Mouse (Mus musculus) testis, postnatal 10 days (tissue): ENCODE measurements at regions not wholly inside any gene's neighbourhood (a gene's known extent, or its start where the extent isn't known, plus 50 kb on each side); places are given as distances from the start of the nearest gene placed in this dataset.

Experiments
- DNase-seq: peaks from one replicate; pipeline ENCODE4 v3.0.0; 2021; ENCODE audit warnings: low spot score

DNA sequence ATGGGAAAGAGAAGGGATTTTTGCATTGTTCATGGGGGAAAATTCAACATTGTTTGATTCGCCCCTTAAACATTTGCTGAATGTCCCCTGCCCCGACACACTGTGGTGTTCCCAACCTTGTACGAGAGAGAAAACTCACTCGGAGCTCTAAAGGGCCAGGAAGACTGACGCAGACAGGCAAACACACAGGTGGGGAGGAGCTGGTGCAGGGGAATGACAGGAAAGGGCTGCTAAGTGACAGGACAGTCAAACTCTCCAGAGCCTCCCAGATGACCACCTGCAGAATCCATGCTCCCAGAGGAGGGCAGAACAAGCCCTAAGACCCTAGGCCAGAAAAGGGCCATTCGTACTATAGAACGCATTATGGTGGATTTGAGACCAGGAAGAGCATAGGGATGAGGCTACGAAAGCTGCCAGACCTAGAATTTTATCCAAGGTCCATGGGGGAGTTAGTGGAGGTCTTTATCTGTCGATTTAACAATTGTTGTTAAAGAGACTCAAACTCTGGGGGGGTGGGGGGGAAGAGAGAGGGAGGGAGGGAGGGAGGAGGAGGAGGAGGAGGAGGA is 94.6 kb upstream of the Pabpc6 start:
- DNase-seq = no peak

- no peak for DNase-seq
Measured at GRCm38 (mm10) chr17:9763110-9763509, 93.6 kb upstream of the Pabpc6 start.

DNA sequence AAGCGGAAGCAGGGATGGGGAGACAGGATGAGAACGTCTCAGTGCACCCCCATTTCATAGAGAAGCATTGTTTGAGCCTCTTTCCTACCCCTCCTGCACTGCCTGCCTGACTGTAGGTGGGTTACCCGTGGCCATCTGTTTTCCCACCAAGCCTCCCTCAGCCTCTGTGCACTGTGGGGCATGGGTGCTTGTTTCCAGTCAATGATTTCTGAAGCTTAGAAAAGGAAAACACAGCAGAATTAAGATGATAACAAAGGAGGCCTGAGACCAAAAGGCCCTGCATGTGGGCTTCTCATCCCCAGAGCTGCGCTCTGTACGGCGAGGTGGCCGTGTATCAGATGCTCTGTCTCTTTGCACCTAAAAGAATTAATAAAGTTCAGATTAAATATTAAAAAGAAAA is 92.9 kb upstream of the Pabpc6 start:
- DNase-seq = no peak

- no peak for DNase-seq
Measured at GRCm38 (mm10) chr17:9760706-9761059, 91.2 kb upstream of the Pabpc6 start.

DNA sequence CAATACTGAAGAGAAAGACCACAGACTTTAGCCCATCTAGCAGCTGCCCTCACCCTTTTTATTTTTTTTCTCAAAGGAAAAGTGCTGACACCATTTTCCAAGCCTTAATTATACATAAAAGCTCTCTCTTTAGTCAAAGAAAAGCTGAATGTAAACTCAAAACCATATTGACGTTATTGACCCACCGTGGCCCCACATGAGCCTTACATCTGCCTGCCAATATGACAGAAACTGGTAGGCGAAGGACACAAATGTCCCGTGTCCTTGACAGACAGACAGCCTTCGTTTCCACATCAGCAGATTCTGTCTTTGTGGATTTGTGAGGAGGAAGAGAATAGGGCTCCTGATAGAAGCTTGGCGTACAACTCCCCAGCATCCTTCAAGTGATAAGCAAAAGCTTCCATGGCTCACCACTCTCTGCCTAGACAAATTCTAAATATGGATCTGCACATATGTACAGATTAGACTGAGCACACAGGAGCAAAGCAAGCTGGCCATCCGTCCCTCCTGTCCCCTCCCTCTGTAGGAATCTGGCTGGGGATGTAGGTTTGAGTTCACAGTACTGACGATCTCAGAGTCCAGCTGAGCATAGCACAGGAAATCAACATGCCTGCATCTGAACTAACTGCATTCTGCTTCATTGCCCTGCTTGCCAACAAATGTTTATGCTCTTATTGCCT is 90.6 kb upstream of the Pabpc6 start:
- no peak for DNase-seq

DNA sequence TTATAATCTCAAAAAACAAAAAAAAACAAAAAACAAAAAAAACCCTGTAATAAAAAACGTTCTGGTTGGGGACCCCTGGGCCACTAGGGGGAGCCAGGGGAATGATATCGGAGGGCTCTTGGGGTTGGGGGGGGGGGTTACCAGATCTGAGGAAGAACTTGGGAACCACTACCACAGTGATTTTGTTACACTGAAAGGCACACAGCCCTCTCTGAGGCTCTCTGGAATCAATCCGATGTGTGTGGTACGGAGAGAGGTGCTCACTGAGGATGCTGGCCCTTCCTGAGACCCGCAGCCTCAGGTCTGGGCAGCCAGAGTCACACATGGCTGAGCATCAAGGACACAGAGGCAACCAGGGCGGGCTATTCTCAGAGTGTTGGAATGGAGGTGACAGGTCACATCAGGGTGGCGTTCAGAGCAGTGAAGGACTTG is 89.9 kb upstream of the Pabpc6 start:
- DNase-seq = peak; percentile 76

- no peak for DNase-seq
Measured at GRCm38 (mm10) chr17:9757725-9758251, 88.3 kb upstream of the Pabpc6 start.

DNA sequence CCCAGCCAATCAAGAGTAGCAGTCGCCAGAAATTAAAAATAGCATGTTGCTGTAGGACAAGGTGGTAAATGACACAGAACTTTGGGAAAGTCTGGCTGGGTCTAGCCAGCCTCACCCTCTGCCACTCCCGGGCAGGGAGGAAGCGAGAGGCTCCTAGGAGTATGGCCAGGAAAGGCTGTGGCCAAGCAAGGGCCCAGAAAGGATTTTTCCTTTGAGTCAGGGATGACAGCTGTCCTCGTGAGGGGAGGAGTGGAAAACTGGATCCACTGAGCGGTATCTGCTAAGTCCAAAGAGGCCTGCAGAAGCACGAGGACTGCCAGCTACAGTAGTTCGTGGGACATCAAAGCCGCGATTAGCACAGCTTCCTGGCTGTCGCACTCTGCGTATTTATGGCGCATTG is 87.2 kb upstream of the Pabpc6 start:
- DNase-seq = no peak

DNA sequence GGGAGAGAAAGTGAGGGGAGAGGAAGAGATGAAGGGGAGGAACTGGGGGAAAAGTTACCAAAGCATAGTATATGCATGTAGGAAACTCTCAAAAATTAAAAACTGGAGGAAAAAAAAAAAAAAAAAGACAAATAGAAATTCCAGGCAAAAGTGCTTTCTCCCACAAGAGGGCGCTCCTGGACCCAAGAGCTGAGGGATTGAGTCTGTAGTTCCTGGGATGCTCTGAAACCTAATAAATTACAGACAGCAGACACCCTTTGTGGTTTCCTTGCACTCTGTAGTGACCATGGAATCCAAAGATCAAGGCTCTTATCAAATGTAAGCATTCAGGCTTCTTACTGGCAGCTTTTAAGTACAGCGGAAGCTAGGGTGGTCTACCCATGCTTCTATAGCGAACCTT is 86.7 kb upstream of the Pabpc6 start:
- DNase-seq = peak; percentile 88

DNA sequence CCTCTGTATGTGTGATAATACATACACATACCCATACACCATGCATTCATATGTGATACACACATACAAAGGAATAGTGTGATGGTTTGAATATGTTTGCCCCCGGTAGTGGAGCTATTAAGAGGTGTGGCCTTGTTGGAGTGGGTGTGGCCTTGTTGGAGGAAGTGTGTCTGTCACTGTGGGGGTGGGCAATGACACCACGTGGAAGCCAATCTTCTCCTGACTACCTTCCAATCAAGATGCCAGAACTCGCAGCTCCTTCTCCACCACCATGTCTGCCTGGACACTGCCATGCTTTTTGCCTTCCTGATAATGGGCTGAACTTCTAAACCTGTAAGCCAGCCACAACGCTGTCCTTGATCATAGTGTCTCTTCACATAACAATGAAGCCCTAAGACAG is 86.1 kb upstream of the Pabpc6 start:
- DNase-seq = no peak

- DNase-seq = no peak
Measured at GRCm38 (mm10) chr17:9754884-9755405, 85.4 kb upstream of the Pabpc6 start.

DNA sequence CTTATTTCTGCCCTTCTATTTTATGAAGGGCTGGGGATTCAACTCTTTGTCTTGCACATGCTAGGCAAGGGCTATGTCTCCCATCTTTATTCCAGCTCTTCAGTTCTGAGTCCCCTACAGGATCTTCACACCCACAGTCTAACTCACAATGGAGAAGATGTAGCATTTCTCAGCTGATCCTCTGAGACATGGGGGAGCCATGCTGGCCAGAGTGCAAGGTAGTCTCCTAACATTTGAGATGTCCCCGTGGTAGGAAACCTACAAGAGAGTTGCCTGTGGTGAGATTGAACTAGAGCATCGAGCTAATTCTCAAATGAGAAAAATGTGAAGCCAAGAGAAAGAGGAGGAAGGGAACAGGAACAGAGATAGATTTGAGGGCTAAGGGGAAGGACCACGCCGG is 83.3 kb upstream of the Pabpc6 start:
- DNase-seq = no peak

GRCm38 (mm10) chr17:9751348-9752170 is 82.0 kb upstream of the Pabpc6 start:
- no peak for DNase-seq

- no peak for DNase-seq
Measured at GRCm38 (mm10) chr17:9750046-9750445, 80.5 kb upstream of the Pabpc6 start.

DNA sequence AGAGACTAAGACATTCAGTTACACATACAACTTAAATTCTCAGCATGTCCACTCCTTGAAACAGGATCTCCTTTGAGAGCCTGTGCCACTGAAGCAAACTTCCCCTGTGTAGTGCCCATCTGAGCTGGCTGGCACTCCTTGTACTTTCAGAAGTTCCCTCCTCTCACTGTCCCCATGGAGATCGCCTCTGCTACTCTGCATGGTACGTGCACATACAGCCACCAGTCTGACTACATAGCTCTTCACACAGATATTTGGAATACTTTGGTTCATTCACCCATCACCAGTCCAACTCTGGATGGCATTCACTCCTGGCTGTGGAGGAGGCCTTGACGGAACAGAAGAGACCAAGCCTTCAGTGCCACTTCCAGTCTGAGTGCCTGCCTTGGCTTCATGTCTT is 79.8 kb upstream of the Pabpc6 start:
- no peak for DNase-seq

DNA sequence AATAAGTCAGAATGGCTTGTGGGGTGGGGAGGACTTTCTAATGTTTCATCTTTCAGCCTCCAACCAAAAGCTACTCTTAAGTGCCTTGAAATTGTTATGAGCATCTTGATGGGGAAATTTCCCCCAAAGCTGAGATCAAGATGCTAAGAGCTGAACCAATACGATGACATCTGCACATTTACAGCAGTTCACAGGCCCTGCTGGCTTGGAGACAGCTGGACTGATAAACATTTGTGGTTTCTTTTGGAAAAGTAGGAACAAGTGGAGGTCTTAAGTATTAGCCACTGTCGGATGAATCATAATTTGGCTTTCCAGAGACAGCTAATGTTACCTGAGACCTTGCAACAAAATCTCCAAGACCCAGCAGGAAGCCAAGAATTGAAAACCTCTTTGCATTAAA is 78.4 kb upstream of the Pabpc6 start:
- no peak for DNase-seq

- no peak for DNase-seq
Measured at GRCm38 (mm10) chr17:9743342-9743741, 73.8 kb upstream of the Pabpc6 start.

DNA sequence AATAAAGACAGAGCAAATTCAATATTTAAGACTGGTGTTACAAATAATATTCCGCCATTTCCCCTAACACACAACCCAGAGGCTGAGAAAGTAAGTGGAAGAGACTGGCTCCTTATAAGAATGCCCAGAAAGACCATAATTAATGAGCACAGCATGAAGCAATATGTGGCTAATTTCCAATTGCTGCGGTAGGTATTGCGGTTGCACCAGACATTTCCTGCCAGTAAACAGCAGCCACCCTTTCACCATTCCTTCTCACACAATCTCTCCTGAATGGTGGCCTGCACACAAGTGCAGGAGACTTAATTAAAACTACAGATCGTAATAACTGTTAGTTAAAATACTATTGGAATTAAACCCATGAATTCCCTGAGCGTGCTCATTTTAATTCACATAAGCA is 71.8 kb upstream of the Pabpc6 start:
- DNase-seq = no peak

GRCm38 (mm10) chr17:9729020-9729419 is 59.5 kb upstream of the Pabpc6 start:
- no peak for DNase-seq

DNA sequence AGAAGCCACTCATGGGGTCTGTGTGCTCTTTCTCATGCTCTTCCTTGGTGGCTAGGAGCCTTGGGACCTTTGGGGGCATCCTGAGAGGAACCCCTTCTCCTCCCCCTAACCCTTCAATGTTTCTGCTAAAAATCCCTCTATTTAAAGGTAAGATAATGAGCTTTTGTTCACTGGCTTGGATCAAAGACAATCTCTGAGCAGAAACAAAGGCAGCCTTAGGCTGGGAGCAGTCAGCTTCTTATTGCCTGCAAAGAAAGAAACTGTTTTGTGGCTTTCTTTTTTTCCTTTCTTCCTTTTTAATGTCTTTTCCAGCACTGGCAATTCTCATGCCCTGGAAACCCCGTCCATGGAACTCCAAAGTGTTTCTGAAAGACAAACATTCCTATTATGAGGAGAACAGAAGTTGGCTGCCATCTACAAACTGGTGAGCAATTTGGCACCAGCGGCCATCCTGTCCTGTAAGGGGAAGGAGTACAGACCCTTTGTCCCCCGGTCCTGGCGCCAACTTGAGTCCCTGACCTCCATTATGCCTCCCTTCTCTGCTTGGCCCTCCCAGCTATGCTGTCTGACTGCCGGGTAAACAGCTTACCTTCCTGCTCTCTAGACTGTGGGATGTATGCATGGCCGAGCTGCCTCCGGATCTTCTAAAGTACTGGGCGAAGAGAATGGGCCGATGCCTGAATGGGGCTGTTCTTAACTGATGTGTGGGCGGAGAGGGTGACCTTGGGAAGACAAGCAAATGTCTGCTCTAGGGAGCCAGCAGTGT is 56.4 kb upstream of the Pabpc6 start:
- DNase-seq = peak; percentile 50

DNA sequence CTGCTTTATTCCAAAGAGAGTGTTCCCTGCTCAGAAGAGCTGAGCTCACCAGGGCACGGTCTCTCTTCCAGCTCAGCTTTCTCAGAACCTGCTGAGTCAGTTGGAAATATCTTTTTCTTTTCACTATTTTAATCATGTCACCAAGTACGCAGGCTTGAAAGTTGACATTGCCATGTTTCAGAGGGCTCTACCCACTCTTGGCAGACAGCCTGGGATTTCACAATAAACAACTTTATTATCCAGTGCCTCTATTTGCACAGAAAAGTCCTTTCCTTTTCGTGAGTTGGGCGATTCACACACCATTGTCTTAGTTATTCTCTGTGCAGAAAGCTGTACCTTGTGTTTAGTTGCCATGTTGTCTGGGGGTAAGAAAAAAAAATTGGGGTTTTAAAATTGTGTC is 54.0 kb upstream of the Pabpc6 start:
- no peak for DNase-seq

DNA sequence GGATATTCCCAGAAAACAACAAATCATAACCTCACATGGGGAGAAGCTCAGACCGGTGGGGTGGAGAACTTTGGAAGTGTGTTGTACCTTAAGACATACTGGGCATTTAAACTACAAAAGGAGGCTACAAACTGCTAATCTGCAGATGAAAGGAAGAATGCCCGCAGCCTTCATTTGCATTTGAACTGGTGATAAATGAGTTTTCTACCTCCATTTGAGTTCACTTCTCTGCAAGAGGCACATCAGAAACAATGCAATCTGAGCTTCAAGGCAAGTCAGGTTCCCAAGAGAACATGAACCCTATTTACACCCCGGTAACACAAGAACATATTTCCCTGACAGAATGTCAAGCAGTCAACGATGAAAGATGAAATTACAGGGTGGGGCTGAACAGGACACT is 53.2 kb upstream of the Pabpc6 start:
- DNase-seq = no peak
